Mouse (Mus musculus) kidney, adult 2 months (tissue): ENCODE results near the gene Crygd. TPM values are rescaled to one million over a fixed set of nuclear protein-coding genes. Genes with fewer than 3 reads are reported as not detected.

ENCODE experiments used
- DNase-seq: peaks from one replicate; pipeline ENCODE4 v3.0.0; 2021
- H3K27ac ChIP-seq: fragments of 200-500 bp; 2 replicates; pipeline ENCODE4 v1.5.1; 2012; ENCODE audit warnings: low read depth, low read length, control low read depth, inconsistent platforms; ENCODE audit not compliant: insufficient read depth
- H3K27me3 ChIP-seq: fragments of 200-500 bp; replicated peaks from 2 replicates; pipeline ENCODE4 v1.6.1; 2012; ENCODE audit warnings: mild to moderate bottlenecking, moderate library complexity, low read length, inconsistent platforms; ENCODE audit not compliant: control insufficient read depth, insufficient read depth
- H3K36me3 ChIP-seq: fragments of 200-500 bp; 2 replicates; pipeline ENCODE4 v1.6.1; 2012; ENCODE audit warnings: mild to moderate bottlenecking, moderate library complexity, low read length, inconsistent platforms; ENCODE audit not compliant: control insufficient read depth, insufficient read depth
- H3K4me1 ChIP-seq: fragments of 200-500 bp; 2 replicates; pipeline ENCODE4 v1.6.1; 2011; ENCODE audit warnings: low read length; ENCODE audit not compliant: control insufficient read depth, insufficient read depth
- H3K4me3 ChIP-seq: fragments of 200-500 bp; 2 replicates; pipeline ENCODE4 v1.5.1; 2011; ENCODE audit warnings: mild to moderate bottlenecking, low read depth, low read length, control low read depth; ENCODE audit not compliant: insufficient read depth
- CTCF ChIP-seq: fragments of 200-500 bp; conservative IDR thresholded peaks from 2 replicates; pipeline ENCODE4 v1.5.1; 2011; ENCODE audit warnings: low read depth, mild to moderate bottlenecking, control low read depth, low read length, moderate library complexity, mixed read lengths; ENCODE audit not compliant: insufficient read depth, insufficient read length
- POLR2A ChIP-seq: fragments of 200-500 bp; IDR thresholded peaks from one replicate; pipeline ENCODE4 v1.6.1; 2011; ENCODE audit warnings: low read depth, low read length, control low read depth
- WGBS: fragments of 180-500 bp; shearing (Covaris S2); methylation state at CpG from one replicate; pipeline ENCODE4 v1.1.7; 2018; 5-methylcytosine and 5-hydroxymethylcytosine counted together
- polyA plus RNA-seq: library from polyadenylated mRNA; depleted of rRNA; stranded (reverse); fragments of >200 nt; gene quantifications from 2 replicates; pipeline ENCODE4 v1.2.3, GENCODE M21; 2012; rRNA removed

Crygd gene
- polyA plus RNA-seq, 1 experiment, result not detected

DNA sequence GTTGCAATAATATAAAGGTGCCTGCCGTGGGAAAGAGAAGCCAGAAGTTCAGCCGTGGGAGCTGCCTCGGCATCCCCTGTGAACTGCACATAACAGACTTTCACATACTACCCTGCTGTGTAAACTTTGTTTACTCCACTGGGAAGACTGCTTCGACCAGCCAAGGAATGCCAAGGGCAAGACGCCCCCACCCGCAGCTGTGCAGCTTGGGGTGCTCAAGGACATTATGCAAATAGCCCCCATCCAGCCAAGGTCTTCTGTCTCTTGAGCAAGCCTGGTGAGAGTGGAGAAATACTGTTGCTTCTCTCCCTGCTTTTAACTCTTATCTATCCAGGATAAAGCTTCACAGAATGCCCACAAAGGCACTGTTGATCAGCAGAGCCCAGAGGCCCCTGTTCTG is 22.4 kb downstream of the Crygd start:
- WGBS, result 50% methylated on average over 6 of the region's 6 CpGs
- no peaks in the 10 kb centered on the region for H3K36me3 ChIP-seq
- no peaks in the 10 kb centered on the region for H3K27me3 ChIP-seq
- no peak overlapping the region for H3K4me3 ChIP-seq
- no peak for TF ChIP-seq CTCF
- no peak for TF ChIP-seq POLR2A
- no peak overlapping the region for H3K27ac ChIP-seq
- DNase-seq, result no peak
- H3K4me1 ChIP-seq, result no peaks in the 10 kb centered on the region

DNA sequence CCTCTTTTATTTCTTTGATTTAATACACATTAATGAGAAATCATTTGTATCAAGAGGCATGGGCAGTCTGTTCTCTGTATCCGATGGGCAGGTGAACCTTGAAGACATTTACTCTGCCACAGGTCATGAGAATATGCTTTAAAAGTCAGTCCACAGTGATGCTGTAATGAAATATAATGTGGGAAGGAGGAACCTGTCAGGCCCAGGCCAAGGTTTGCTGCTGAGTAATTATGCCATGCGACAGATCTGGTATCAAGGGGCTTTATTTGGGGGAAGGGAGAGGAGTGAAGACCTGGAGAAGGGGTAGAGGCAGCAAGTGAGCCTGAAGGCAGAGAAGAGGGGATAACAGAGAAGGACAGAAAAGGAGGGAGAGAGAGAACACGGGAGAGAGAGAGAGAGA is 23.6 kb downstream of the Crygd start:
- Histone ChIP-seq H3K27ac (no peak overlapping the region), H3K36me3 (no peaks in the 10 kb centered on the region), H3K4me1 (no peaks in the 10 kb centered on the region), H3K27me3 (no peaks in the 10 kb centered on the region), H3K4me3 (no peak overlapping the region)
- no peak for TF ChIP-seq POLR2A
- no peak for TF ChIP-seq CTCF
- 68% methylated on average over 3 of the region's 3 CpGs for WGBS
- no peak for DNase-seq

- no peak overlapping the region for H3K4me3 ChIP-seq
Observed at GRCm38 (mm10) chr1:65037542-65037941, 25.7 kb downstream of the Crygd start.

GRCm38 (mm10) chr1:65035513-65035912 is 27.7 kb downstream of the Crygd start:
- no peak overlapping the region for H3K27ac ChIP-seq
- TF ChIP-seq CTCF, result no peak
- H3K4me3 ChIP-seq, result no peak overlapping the region
- no peaks in the 10 kb centered on the region for H3K4me1 ChIP-seq
- H3K36me3 ChIP-seq, result no peaks in the 10 kb centered on the region
- H3K27me3 ChIP-seq, result 0 out of 2 replicates have a peak, but pooled peaks cover 1% of the 10 kb centered on the region
- WGBS, result 37% methylated on average over 3 of the region's 3 CpGs
- DNase-seq, result no peak

More at GRCm38 (mm10) chr1:65037542-65037941, 25.7 kb downstream of the Crygd start:
- no peak overlapping the region for H3K27ac ChIP-seq
- no peak for DNase-seq
- H3K27me3 ChIP-seq, result no peaks in the 10 kb centered on the region
- no peaks in the 10 kb centered on the region for H3K4me1 ChIP-seq
- 76% methylated on average over 2 of the region's 2 CpGs for WGBS
- H3K36me3 ChIP-seq, result no peaks in the 10 kb centered on the region
- no peak for TF ChIP-seq POLR2A
- TF ChIP-seq CTCF, result no peak

DNA sequence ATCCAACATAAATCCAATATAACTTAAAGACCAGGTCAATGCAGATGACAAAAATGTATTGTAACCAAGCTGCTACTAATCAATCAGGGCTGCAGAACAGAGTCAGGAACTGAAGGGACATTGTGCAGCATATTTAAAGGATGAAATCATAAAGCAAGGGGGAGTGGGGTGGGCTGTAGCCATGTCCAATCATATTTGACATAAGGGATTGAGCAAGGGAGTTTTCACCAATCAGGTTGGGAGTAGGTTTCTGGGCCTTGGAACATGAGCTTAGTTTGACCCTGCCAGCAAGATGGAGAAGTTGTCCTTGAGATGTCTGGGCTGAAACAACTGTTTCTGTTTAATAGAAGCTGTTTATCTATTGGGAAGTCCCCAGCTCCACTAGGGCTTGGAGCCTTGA is 30.6 kb downstream of the Crygd start, which contains the start of gene Akr1cl:
Akr1cl (minus strand) TSS at position 119 of the 400 bp plus-strand sequence.
- DNase-seq, result no peak

DNA sequence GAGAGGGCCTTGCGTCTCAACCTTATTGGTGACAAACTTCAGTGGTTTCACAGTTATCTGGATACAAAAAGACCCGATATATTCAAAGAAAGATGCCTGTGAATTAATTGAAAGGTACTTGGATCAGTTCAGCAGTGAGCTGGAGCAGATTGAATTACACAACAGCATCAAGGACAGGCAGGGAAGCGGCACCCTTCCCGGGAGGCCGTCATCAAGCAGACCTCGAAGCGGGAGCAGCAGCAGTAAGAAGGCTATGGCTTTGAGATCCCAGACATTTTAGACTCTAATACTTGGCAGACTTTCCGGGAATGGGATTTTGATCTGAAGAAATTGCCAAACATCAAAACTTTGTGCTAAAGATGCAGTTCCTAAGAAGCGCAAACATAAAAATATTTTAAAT is 35.0 kb downstream of the Crygd start:
- Histone ChIP-seq H3K27ac (no peak overlapping the region), H3K36me3 (no peaks in the 10 kb centered on the region), H3K4me3 (no peak overlapping the region), H3K4me1 (no peaks in the 10 kb centered on the region), H3K27me3 (0 out of 2 replicates have a peak, but pooled peaks cover 1% of the 10 kb centered on the region)
- TF ChIP-seq CTCF, result no peak
- no peak for TF ChIP-seq POLR2A
- WGBS, result 43% methylated on average over 9 of the region's 9 CpGs
- DNase-seq, result no peak

More for the DNA sequence above, 30.6 kb downstream of the Crygd start, which contains the start of gene Akr1cl:
- Histone ChIP-seq H3K27me3 (0 out of 2 replicates have a peak, but pooled peaks cover 1% of the 10 kb centered on the region), H3K4me1 (no peaks in the 10 kb centered on the region), H3K27ac (no peak within 1 kb of the TSS), H3K36me3 (no peaks in the 10 kb centered on the region), H3K4me3 (no peak within 1 kb of the TSS)
- TF ChIP-seq POLR2A (no peak), CTCF (no peak)

GRCm38 (mm10) chr1:65012726-65013125 is 50.5 kb downstream of the Crygd start:
- DNase-seq, result no peak
- H3K4me3 ChIP-seq, result no peak overlapping the region
- H3K27ac ChIP-seq, result no peak overlapping the region
- no peaks in the 10 kb centered on the region for H3K36me3 ChIP-seq
- no peaks in the 10 kb centered on the region for H3K27me3 ChIP-seq
- no peaks in the 10 kb centered on the region for H3K4me1 ChIP-seq
- TF ChIP-seq CTCF (no peak), POLR2A (no peak)
- 82% methylated on average over 4 of the region's 4 CpGs for WGBS

Other genes with a start within 250 kb of the Crygd start
- 3.3 and 3.7 TPM in 2 replicates for gene Plekhm3, start 106.6 kb downstream of the Crygd start, polyA plus RNA-seq
- gene Akr1cl, start 30.7 kb downstream of the Crygd start, polyA plus RNA-seq, result 0.08 and 2.1 TPM in 2 replicates
- gene Cryge, start 12.3 kb downstream of the Crygd start, polyA plus RNA-seq, result not detected in 2 replicates
- gene Crygc, start 10.2 kb upstream of the Crygd start, polyA plus RNA-seq, result not detected in 2 replicates
- gene Crygb, start 18.8 kb upstream of the Crygd start, polyA plus RNA-seq, result not detected in 2 replicates
- 5.9 and 6.4 TPM in 2 replicates for gene Cryga, start 39.9 kb upstream of the Crygd start, polyA plus RNA-seq
- gene Gm28845, start 56.1 kb upstream of the Crygd start, polyA plus RNA-seq, result 7.6 and 9.0 TPM in 2 replicates
- gene D630023F18Rik, start 59.8 kb upstream of the Crygd start, polyA plus RNA-seq, result 64.3 and 85.6 TPM in 2 replicates
- 247 and 334 TPM in 2 replicates for gene Idh1, start 123.0 kb upstream of the Crygd start, polyA plus RNA-seq
- gene Pikfyve, start 123.2 kb upstream of the Crygd start, polyA plus RNA-seq, result 8.0 and 9.3 TPM in 2 replicates
- gene Pth2r, start 218.6 kb upstream of the Crygd start, polyA plus RNA-seq, result 0.05 TPM in 1 of 2 replicates, not detected in the other